Mouse (Mus musculus): ENCODE results near the gene Gltp. TPM values are rescaled to one million over a fixed set of nuclear protein-coding genes. Genes with fewer than 3 reads are reported as not detected.
A peak's percentile ranks its signal among the peaks of the same experiment; 100 is the strongest.

The Gltp gene
- polyA plus RNA-seq, 1 experiment from 2014 or later, result 61.4 TPM

DNA sequence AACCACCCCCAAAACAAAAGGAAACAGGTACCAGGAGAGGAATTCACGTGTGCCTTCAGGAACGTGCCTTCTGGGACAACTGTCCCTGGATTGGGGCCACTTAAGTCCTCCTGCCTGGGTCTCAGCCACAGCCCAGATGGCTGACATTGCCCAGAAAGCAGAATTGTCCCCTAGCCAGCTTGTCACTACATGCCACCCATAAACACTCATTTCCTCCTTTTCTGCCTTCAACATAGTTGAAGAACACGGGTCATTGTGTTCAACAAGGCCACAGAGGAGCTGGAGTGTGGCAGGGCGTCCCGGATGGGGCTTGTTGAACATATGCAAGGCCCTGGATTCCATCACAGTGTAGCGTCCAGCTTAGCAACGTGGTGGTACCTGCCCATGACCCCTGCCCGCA is 9.1 kb downstream of the Gltp start:
- DNase-seq (ENCODE audit: low read depth, low spot score) (no peak), ATAC-seq (no peak)
- H3K27me3 ChIP-seq, result no peaks in the 10 kb centered on the region
- in situ Hi-C loops (cut with MboI; ENCODE audit: low pct_unique_long_range_greater_than_20kb), result no loop called here
- POLR2A ChIA-PET, result no interaction called here
- TF ChIP-seq CTCF (IDR thresholded peaks at IDR 0.05), result no peak
- CTCF ChIA-PET, result interaction anchor here (0.9 kb wide), 1 partner anchor 74 kb away, joined by 3 read pairs; no protein-coding TSS in a partner anchor

DNA sequence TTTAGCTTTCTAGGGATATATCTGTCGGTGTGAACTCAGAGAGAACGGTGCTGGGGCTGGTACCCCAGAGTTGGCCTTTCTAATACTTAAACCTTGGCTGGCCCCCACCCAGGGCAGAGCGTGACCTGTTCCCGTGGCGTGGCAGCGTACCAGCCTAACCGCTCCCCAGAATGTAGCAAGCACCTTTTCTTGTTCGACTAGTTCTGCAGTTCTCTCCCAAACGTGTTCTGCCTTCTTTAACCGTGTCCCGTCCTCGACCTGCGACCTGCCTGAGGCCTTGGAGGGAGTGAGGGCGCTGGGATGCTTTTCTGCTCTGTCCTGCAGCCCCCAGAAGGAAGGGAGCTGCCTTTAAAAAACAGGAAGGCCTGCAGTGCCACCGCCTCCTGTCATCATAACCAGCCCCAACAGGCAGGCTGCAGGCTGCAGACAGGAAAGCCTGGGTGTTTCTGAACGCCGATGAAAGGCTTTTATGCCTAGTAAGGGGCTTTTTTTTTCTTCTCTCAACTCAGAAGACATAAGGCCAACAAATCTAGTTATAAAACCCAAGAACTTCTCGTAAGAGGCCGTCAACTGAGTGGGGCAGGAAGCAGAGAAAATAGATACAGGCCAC is 10.0 kb downstream of the Gltp start:
- POLR2A ChIA-PET, result no interaction called here
- ATAC-seq (no peak), DNase-seq (ENCODE audit: low read depth, low spot score) (no peak)
- in situ Hi-C loops (cut with MboI; ENCODE audit: low pct_unique_long_range_greater_than_20kb), result no loop called here
- no peaks in the 10 kb centered on the region for H3K27me3 ChIP-seq
- no peak for TF ChIP-seq CTCF (IDR thresholded peaks at IDR 0.05)
- CTCF ChIA-PET, result no interaction called here

- POLR2A ChIA-PET, result no interaction called here
- no peak for ATAC-seq
Measured at GRCm38 (mm10) chr5:114679841-114680591, 10.8 kb downstream of the Gltp start.

DNA sequence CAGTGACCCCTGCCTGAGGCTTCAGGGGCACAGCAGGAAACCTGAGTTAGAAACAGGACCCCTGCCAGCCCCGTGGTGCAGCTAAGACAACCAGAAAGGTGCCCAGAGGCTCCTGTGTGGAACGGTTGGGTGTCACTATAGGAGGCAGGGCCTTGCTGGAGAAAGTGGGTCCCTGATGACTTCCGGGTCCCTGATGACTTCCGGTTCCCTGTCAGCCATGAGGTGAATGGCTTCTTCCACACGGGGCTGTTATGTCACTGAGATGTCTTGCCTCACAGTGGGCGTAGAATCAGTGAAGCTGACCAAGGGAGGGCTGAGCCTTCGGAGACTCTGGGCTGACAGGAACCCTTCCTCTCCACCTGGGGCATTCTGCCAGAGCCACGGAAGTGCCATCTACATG is 16.2 kb downstream of the Gltp start:
- POLR2A ChIA-PET, result interaction anchor here (0.6 kb wide), 1 partner anchor 482 kb away, joined by 6 read pairs; no protein-coding TSS in a partner anchor
- no peaks in the 10 kb centered on the region for H3K27me3 ChIP-seq
- no peak for ATAC-seq
- TF ChIP-seq CTCF (IDR thresholded peaks at IDR 0.05), result no peak
- CTCF ChIA-PET, result no interaction called here
- in situ Hi-C loops (cut with MboI; ENCODE audit: low pct_unique_long_range_greater_than_20kb), result no loop called here
- DNase-seq (ENCODE audit: low read depth, low spot score), result no peak

More at GRCm38 (mm10) chr5:114679841-114680591, 10.8 kb downstream of the Gltp start:
- no peak for DNase-seq (ENCODE audit: low read depth, low spot score)
- TF ChIP-seq CTCF (IDR thresholded peaks at IDR 0.05), result no peak
- H3K27me3 ChIP-seq, result no peaks in the 10 kb centered on the region
- CTCF ChIA-PET, result no interaction called here
- in situ Hi-C loops (cut with MboI; ENCODE audit: low pct_unique_long_range_greater_than_20kb), result no loop called here

GRCm38 (mm10) chr5:114673114-114673513 is 17.7 kb downstream of the Gltp start:
- ATAC-seq, result peak; percentile 29

DNA sequence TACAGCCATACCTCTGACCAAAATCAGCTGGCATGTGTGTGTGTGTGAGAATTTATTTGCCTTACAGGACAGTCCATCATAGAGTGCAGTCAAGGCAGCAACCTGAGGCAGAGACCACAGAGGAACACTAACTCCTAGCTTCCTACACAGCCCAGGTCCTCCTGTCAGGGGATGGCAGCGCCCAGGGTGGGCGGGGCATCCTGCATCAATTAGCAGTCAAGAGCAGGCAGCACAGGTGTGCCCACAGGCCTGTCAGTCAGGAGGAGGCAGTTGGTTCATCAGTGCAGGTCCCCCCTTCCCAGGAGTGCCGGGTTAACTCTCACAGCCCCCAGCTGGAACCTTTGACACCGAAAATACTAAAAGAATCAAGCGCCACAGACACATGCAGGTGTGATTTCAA is 21.8 kb downstream of the Gltp start:
- POLR2A ChIA-PET, result interaction anchor here (1.1 kb wide), 1 partner anchor 29 kb away, joined by 3 read pairs; no protein-coding TSS in a partner anchor
- DNase-seq (ENCODE audit: low read depth, low spot score) (no peak), ATAC-seq (no peak)
- H3K27me3 ChIP-seq, result no peaks in the 10 kb centered on the region
- in situ Hi-C loops (cut with MboI; ENCODE audit: low pct_unique_long_range_greater_than_20kb), result no loop called here
- TF ChIP-seq CTCF (IDR thresholded peaks at IDR 0.05), result no peak
- CTCF ChIA-PET, result interaction anchor here (1.1 to 7.2 kb wide), 6 partner anchors 9 to 136 kb away, joined by 3 to 50 read pairs (median 6); partner anchors contain the start of gene Gltp

More at GRCm38 (mm10) chr5:114673114-114673513, 17.7 kb downstream of the Gltp start:
- no peak for DNase-seq (ENCODE audit: low read depth, low spot score)
- TF ChIP-seq CTCF (IDR thresholded peaks at IDR 0.05), result no peak
- in situ Hi-C loops (cut with MboI; ENCODE audit: low pct_unique_long_range_greater_than_20kb), result no loop called here
- no peaks in the 10 kb centered on the region for H3K27me3 ChIP-seq
- ChIA-PET POLR2A (no interaction called here), CTCF (interaction anchor here (1.0 kb wide), 1 partner anchor 34 kb away, joined by 3 read pairs; no protein-coding TSS in a partner anchor)

GRCm38 (mm10) chr5:114667228-114667856 is 23.4 kb downstream of the Gltp start:
- H3K27me3 ChIP-seq, result no peaks in the 10 kb centered on the region
- ChIA-PET CTCF (interaction anchor here (0.8 to 7.2 kb wide), 10 partner anchors 11 to 137 kb away, joined by 3 to 50 read pairs (median 6); partner anchors contain the start of gene Gltp), POLR2A (interaction anchor here (1.0 kb wide), 1 partner anchor 32 kb away, joined by 3 read pairs; no protein-coding TSS in a partner anchor)
- ATAC-seq, result peak; percentile 72
- TF ChIP-seq CTCF (IDR thresholded peaks at IDR 0.05), result peak; percentile 100
- DNase-seq (ENCODE audit: low read depth, low spot score), result peak; percentile 92
- in situ Hi-C loops (cut with MboI; ENCODE audit: low pct_unique_long_range_greater_than_20kb), result no loop called here

DNA sequence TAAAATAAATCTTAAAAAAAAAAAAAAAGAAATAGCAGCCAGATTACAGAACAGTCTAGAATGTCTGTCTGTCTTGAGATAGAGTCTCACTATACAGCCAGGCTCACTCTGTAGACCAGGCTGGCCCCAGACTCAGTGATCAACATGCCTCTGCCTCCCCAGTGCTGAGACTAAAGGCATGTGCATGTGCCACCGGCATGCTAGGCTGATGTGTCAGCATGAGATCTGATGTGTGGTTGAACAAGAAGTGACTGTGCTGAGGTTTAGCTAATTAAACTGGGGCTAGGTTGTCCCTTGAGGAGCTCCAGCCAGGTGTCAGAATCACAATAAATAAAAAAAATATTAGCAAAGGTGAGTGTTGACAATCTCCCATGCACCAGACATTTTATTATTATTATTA is 24.1 kb downstream of the Gltp start:
- POLR2A ChIA-PET, result interaction anchor here (1.0 kb wide), 1 partner anchor 27 kb away, joined by 3 read pairs; no protein-coding TSS in a partner anchor
- ATAC-seq, result no peak
- in situ Hi-C loops (cut with MboI; ENCODE audit: low pct_unique_long_range_greater_than_20kb), result no loop called here
- no peaks in the 10 kb centered on the region for H3K27me3 ChIP-seq
- CTCF ChIA-PET, result interaction anchor here (0.7 to 7.2 kb wide), 5 partner anchors 10 to 41 kb away, joined by 3 to 50 read pairs (median 10); no protein-coding TSS in a partner anchor
- no peak for DNase-seq (ENCODE audit: low read depth, low spot score)
- TF ChIP-seq CTCF (IDR thresholded peaks at IDR 0.05), result no peak

- ATAC-seq (no peak), DNase-seq (ENCODE audit: low read depth, low spot score) (peak; percentile 35)
- ChIA-PET POLR2A (interaction anchor here (0.6 to 1.2 kb wide), 2 partner anchors 9 to 303 kb away, joined by 3 to 4 read pairs; no protein-coding TSS in a partner anchor), CTCF (interaction anchor here (1.1 to 7.2 kb wide), 4 partner anchors 14 to 39 kb away, joined by 3 to 50 read pairs (median 8); no protein-coding TSS in a partner anchor)
- in situ Hi-C loops (cut with MboI; ENCODE audit: low pct_unique_long_range_greater_than_20kb), result no loop called here
- no peaks in the 10 kb centered on the region for H3K27me3 ChIP-seq
- TF ChIP-seq CTCF (IDR thresholded peaks at IDR 0.05), result no peak
Measured at GRCm38 (mm10) chr5:114664750-114665149, 26.0 kb downstream of the Gltp start.

- POLR2A ChIA-PET, result interaction anchor here (0.6 to 1.2 kb wide), 2 partner anchors 9 to 304 kb away, joined by 3 to 4 read pairs; no protein-coding TSS in a partner anchor
- DNase-seq (ENCODE audit: low read depth, low spot score), result no peak
- CTCF ChIA-PET, result interaction anchor here (1.1 to 7.2 kb wide), 3 partner anchors 13 to 27 kb away, joined by 3 to 50 read pairs (median 8); no protein-coding TSS in a partner anchor
- in situ Hi-C loops (cut with MboI; ENCODE audit: low pct_unique_long_range_greater_than_20kb), result no loop called here
- no peak for ATAC-seq
- H3K27me3 ChIP-seq, result no peaks in the 10 kb centered on the region
- TF ChIP-seq CTCF (IDR thresholded peaks at IDR 0.05), result no peak
Measured at GRCm38 (mm10) chr5:114664139-114664538, 26.6 kb downstream of the Gltp start.
